Comparison of ENCODE assay signal across 15 mouse cellular contexts in genomic region chr3:55949994-55950393, GRCm38 (mm10).
"Had no signal": no experiment of that assay in that cellular context is flagged by ENCODE, and none has a peak within 500 bp of the region (broad histone marks: within the 10 kb centered on the region; RNA-seq: fewer than 3 reads in every experiment).

No protein-coding gene starts in this region.

- H3K4me3 ChIP-seq: kidney, embryonic 15.5 days; left cerebral cortex, adult 2 months; limb, embryonic 10.5 days; liver, embryonic 15.5 days; midbrain, embryonic 13.5 days had no signal

- H3K9ac ChIP-seq: kidney, embryonic 15.5 days; liver, embryonic 15.5 days; midbrain, embryonic 13.5 days had no signal

- DNase-seq: kidney, adult 2 months; kidney, postnatal 14 days; lung, adult 2 months; lung, postnatal 36 days; right cerebral cortex, adult 18-20 months; right cerebral cortex, postnatal 25 days; thymus, postnatal 14 days had no signal

- ATAC-seq: lung, postnatal 0 days; midbrain, embryonic 13.5 days had no signal

- H3K27ac ChIP-seq: kidney, embryonic 15.5 days; left cerebral cortex, adult 2 months; limb, embryonic 10.5 days; liver, embryonic 15.5 days; midbrain, embryonic 13.5 days; stomach, postnatal 0 days had no signal

- H3K27me3 ChIP-seq: kidney, embryonic 15.5 days; liver, embryonic 15.5 days; midbrain, embryonic 13.5 days had no signal

- H3K4me1 ChIP-seq: kidney, embryonic 15.5 days; limb, embryonic 10.5 days; liver, embryonic 15.5 days; midbrain, embryonic 13.5 days had no signal

- H3K9me3 ChIP-seq: kidney, embryonic 15.5 days; limb, embryonic 10.5 days; liver, embryonic 15.5 days; midbrain, embryonic 13.5 days had no signal

- H3K36me3 ChIP-seq: kidney, embryonic 15.5 days; liver, embryonic 15.5 days had no signal

- H3K4me2 ChIP-seq: kidney, embryonic 15.5 days; liver, embryonic 11.5 days; liver, embryonic 15.5 days; midbrain, embryonic 13.5 days had no signal
